Mouse (Mus musculus): Measurements from ENCODE around the gene Itga3. TPM values are rescaled to one million over a fixed set of nuclear protein-coding genes. Genes with fewer than 3 reads are reported as not detected.

Gene Itga3
- 0.27 and 0.33 TPM in 2 replicates for polyA plus RNA-seq (2012; ENCODE audit: insufficient read depth, insufficient read length, missing spikeins)

DNA sequence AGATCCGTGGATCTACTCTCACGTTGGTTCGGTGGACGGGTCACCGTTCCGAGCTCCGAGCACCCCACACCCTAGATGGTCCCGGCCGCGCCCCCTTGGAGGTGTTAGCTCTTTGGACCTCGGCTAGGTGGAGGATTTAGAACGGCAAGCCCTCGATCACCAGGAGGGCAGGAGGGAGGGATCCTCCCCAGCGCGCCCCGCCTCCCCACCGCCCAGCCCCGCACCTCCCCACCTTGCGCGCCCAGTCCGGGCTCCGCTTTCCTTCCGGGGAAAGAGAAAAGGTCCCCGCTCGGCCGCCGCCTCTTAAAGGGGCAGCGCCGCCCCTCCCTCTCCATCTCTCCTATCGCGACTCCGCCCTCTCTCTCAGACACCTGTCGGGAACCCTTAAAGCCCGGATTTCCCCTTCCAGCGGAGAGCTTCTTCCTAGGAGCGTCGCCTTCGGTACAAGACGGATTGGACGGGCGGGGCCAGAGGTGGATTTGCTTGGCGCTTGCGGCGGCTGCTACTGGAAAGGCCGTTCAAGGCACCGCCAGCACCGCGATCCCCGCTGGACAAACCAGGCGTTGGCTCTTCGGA, at the start of gene Itga3:
TSS of gene Itga3 (minus strand) at position 266 of the 576 bp plus-strand sequence.
- H3K27ac ChIP-seq (ENCODE audit: insufficient read depth, low read depth, low read length): no peak within 1 kb of the TSS
- TF ChIP-seq POLR2A (IDR thresholded peaks at IDR 0.05; ENCODE audit: borderline replicate concordance, low read depth, low read length): no peak
- TF ChIP-seq CTCF (IDR thresholded peaks at IDR 0.05; ENCODE audit: low read depth, low read length): no peak
- no peaks in the 10 kb centered on the region for H3K4me1 ChIP-seq (ENCODE audit: control insufficient read depth, insufficient read depth, low read length)
- H3K4me3 ChIP-seq (ENCODE audit: insufficient read depth, low read length): peak within 1 kb of the TSS; percentile 32

DNA sequence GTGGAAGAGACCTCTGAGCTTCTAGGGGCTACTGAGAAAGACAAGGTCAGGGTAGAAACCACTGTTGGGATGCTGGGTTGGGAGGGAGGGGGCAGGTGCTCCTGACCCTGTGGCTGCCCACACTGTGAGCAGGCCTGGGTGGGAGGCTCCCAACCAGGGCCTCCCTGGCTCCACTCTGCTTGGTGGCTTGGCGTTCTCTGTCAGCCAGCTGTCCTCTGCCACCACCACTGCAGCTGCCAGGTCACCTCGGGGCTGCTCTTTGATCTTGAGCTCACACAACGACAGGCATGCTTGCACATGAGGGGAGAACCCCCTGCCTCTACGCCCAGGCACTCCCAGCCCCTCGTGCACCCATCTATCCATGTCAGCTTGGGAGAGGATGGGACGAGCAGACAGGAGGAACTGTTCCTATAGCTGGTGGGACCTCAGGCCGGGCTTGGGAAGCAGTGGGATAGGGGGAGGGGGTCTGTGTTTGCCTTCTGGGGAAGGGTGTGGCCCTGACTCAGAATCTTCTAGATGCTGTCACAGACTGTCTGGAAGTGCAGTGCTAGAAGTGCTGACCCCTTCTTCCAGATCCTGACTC, 48.9 kb upstream of the Itga3 start:
- Histone ChIP-seq H3K4me3 (ENCODE audit: insufficient read depth, low read length) (no peak overlapping the region), H3K27ac (ENCODE audit: insufficient read depth, low read depth, low read length) (no peak overlapping the region), H3K4me1 (ENCODE audit: control insufficient read depth, insufficient read depth, low read length) (no peaks in the 10 kb centered on the region)
- TF ChIP-seq CTCF (IDR thresholded peaks at IDR 0.05; ENCODE audit: low read depth, low read length) (no peak), POLR2A (IDR thresholded peaks at IDR 0.05; ENCODE audit: borderline replicate concordance, low read depth, low read length) (no peak)

DNA sequence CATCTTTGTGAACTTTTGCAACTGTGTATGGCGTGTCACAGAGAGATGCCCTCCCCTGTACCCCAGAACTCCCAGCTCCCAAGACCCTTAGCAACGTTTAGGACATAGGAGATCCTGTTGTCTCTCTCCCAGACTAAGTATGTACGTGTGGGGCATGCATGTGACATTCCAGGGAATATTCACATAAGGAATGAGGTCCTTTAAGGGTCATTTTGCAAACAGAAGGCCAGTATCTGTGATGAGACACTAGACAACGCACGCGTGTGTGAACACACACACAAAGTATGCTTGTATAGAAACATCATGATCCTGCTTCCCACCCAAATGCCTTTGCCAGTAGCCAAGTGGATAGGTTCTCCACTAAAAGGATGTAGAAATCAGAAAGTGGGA, 45.5 kb upstream of the Itga3 start:
- Histone ChIP-seq H3K27ac (ENCODE audit: insufficient read depth, low read depth, low read length) (no peak overlapping the region), H3K4me3 (ENCODE audit: insufficient read depth, low read length) (no peak overlapping the region), H3K4me1 (ENCODE audit: control insufficient read depth, insufficient read depth, low read length) (no peaks in the 10 kb centered on the region)
- no peak for TF ChIP-seq CTCF (IDR thresholded peaks at IDR 0.05; ENCODE audit: low read depth, low read length)
- TF ChIP-seq POLR2A (IDR thresholded peaks at IDR 0.05; ENCODE audit: borderline replicate concordance, low read depth, low read length): no peak

DNA sequence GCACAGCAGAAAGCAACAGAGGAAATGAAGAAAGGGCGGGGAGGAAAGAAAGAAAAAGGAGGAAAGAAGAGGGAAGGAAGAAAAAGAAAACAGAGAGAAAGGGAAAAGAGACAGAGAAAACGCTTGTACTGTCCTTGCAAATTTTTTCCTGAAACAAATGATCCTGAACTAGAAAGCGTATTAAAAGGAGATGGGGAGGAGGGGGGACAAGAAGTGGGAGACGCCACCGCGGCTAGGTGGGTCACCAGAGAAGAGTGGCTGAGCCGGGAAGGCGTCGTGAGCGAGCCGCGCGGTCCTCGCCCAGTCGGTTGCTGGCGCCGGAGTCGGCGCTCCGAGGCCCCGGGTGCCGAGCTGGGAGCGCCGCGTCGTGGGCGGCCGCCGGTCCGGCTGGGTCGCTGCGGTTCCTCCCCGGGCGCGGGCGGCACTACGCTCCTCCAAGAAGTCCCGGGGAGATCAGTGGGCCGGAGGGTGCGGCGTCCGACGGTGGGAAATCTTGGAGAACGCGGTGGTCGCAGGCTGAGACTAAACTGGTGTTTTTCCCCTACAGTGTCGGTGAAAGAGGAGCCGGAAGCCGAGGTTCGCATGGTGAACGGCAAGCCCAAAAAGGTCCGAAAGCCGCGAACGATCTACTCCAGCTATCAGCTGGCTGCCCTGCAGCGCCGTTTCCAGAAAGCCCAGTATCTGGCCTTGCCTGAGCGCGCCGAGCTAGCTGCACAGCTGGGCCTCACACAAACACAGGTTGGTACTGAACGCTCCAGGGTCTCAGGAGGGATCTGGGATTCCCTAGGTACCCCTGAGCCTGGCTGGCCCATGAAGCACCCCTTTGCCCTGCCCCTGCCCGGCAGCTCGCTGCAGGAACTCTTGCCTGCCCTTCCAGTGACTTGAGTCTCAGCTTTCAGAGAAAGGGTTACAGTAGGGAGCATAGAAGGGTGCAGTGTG, 44.8 kb upstream of the Itga3 start:
- no peak overlapping the region for H3K27ac ChIP-seq (ENCODE audit: insufficient read depth, low read depth, low read length)
- no peak overlapping the region for H3K4me3 ChIP-seq (ENCODE audit: insufficient read depth, low read length)
- H3K4me1 ChIP-seq (ENCODE audit: control insufficient read depth, insufficient read depth, low read length): no peaks in the 10 kb centered on the region
- no peak for TF ChIP-seq CTCF (IDR thresholded peaks at IDR 0.05; ENCODE audit: low read depth, low read length)
- no peak for TF ChIP-seq POLR2A (IDR thresholded peaks at IDR 0.05; ENCODE audit: borderline replicate concordance, low read depth, low read length)

DNA sequence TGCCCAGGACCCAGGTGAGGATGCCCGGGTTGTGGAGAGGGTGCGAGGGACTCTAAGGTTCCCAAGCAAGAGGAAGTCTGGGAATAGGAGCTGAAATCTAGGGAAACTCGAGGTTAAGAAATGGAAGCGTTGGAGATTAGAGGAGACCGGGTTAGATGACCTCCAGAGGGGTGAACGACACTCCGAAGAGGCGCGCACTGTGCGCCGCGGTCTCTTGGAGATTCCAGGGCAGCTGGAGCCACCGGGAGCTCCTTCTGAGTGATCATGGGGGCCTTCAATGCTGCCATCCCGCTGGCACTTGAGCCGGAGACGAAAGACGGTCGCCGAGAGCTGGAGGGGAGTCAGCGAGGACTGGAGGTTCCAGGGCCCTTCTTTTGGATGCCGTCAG, 44.0 kb upstream of the Itga3 start:
- no peak for TF ChIP-seq CTCF (IDR thresholded peaks at IDR 0.05; ENCODE audit: low read depth, low read length)
- no peak for TF ChIP-seq POLR2A (IDR thresholded peaks at IDR 0.05; ENCODE audit: borderline replicate concordance, low read depth, low read length)
- H3K4me3 ChIP-seq (ENCODE audit: insufficient read depth, low read length): no peak overlapping the region
- no peaks in the 10 kb centered on the region for H3K4me1 ChIP-seq (ENCODE audit: control insufficient read depth, insufficient read depth, low read length)
- no peak overlapping the region for H3K27ac ChIP-seq (ENCODE audit: insufficient read depth, low read depth, low read length)

DNA sequence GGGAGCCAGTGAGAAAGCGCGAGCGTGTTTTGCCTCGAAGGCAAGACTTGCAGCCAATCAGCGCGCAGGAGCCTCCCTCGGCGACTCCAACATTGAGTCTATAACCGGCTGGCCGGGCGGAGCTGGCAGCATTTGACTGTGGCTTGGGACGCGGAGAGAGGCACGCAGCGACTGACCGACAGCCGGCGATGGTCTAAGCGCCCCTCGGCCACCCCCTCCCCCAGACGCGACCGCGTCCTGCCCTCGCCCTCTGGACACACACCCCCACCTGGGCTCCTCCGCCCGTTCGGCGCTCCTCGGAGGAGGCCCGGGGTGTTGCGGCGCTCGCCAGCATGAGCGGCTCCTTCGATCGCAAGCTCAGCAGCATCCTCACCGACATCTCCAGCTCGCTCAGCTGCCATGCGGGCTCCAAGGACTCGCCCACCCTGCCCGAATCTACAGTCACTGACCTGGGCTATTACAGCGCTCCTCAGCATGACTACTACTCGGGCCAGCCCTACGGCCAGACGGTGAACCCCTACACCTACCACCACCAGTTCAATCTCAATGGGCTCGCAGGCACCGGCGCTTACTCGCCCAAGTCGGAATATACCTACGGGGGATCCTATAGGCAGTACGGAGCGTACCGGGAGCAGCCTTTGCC, 43.5 kb upstream of the Itga3 start, which contains the start of gene Dlx3:
TSS of gene Dlx3 (plus strand) at position 130 of the 643 bp plus-strand sequence.
- no peak within 1 kb of the TSS for H3K27ac ChIP-seq (ENCODE audit: insufficient read depth, low read depth, low read length)
- no peak for TF ChIP-seq CTCF (IDR thresholded peaks at IDR 0.05; ENCODE audit: low read depth, low read length)
- no peak for TF ChIP-seq POLR2A (IDR thresholded peaks at IDR 0.05; ENCODE audit: borderline replicate concordance, low read depth, low read length)
- H3K4me3 ChIP-seq (ENCODE audit: insufficient read depth, low read length): no peak within 1 kb of the TSS
- no peaks in the 10 kb centered on the region for H3K4me1 ChIP-seq (ENCODE audit: control insufficient read depth, insufficient read depth, low read length)

DNA sequence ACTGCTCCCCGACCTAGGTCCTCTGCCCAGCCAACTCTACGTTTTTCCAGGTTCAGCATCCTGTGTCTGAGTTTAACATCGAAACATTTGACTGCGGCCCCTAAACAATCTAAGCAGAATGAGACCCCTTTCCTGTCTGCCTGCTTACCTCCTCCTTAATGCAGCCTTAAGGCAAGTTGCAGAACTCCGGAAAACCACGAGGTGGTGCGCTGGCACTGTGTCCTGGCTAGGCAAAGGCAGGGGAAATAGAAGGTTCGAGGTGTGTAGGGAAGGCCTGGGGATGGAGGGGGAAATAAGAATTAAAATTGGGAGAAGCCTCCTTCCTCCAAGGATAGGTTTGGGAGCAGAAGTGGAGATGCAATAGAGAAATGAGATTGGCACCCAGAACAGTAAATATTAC, 41.9 kb upstream of the Itga3 start:
- Histone ChIP-seq H3K4me3 (ENCODE audit: insufficient read depth, low read length) (no peak overlapping the region), H3K4me1 (ENCODE audit: control insufficient read depth, insufficient read depth, low read length) (no peaks in the 10 kb centered on the region), H3K27ac (ENCODE audit: insufficient read depth, low read depth, low read length) (no peak overlapping the region)
- TF ChIP-seq POLR2A (IDR thresholded peaks at IDR 0.05; ENCODE audit: borderline replicate concordance, low read depth, low read length) (no peak), CTCF (IDR thresholded peaks at IDR 0.05; ENCODE audit: low read depth, low read length) (peak; percentile 67; the same call in 1 of the 2 replicates)

DNA sequence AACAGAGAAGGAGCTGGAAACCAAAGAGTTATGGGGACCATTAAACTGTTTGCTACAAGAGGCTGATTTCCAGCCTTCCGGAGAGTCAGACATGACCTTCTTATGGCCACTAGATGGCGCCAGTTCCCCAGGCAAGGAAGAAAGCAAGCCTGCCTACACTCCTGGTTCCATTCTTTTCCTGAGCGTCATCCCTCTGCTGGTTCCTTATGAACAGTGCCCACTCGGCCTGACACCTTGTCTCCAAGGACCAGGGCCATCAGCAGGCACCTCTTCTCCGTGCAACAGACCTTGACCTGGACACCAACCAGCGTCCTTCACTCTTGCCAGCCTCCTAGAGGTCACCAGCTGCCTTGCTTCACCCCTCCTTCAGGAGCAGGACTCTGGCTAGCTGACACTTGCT, 40.4 kb upstream of the Itga3 start:
- TF ChIP-seq CTCF (IDR thresholded peaks at IDR 0.05; ENCODE audit: low read depth, low read length) (peak; percentile 87), POLR2A (IDR thresholded peaks at IDR 0.05; ENCODE audit: borderline replicate concordance, low read depth, low read length) (no peak)
- no peaks in the 10 kb centered on the region for H3K4me1 ChIP-seq (ENCODE audit: control insufficient read depth, insufficient read depth, low read length)
- no peak overlapping the region for H3K27ac ChIP-seq (ENCODE audit: insufficient read depth, low read depth, low read length)
- H3K4me3 ChIP-seq (ENCODE audit: insufficient read depth, low read length): no peak overlapping the region

DNA sequence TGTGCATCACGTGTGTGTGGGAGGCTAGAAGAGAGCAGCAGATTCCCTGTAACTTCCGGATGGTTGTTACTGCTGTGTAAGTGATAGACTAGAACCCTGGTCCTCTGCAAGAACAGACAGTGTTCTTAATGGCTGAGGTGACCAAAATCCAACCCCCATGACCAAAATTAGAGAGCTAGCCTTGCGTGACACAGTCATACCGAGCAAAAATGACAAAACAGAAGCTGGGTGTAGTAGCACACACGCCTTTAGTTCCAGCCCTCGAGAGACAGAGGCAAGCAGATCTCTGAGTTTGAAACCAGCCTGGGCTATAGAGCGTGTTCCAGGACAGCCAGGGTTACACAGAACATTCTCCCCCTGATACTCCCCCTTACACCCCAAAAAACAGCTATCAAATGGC, 33.5 kb upstream of the Itga3 start:
- Histone ChIP-seq H3K4me1 (ENCODE audit: control insufficient read depth, insufficient read depth, low read length) (no peaks in the 10 kb centered on the region), H3K27ac (ENCODE audit: insufficient read depth, low read depth, low read length) (no peak overlapping the region), H3K4me3 (ENCODE audit: insufficient read depth, low read length) (no peak overlapping the region)
- TF ChIP-seq CTCF (IDR thresholded peaks at IDR 0.05; ENCODE audit: low read depth, low read length) (no peak), POLR2A (IDR thresholded peaks at IDR 0.05; ENCODE audit: borderline replicate concordance, low read depth, low read length) (no peak)

Measured in bone marrow macrophage, adult 2 months (primary cell).